Mouse (Mus musculus) gonadal fat pad, adult 2 months (tissue): ENCODE measurements at regions not wholly inside any gene's neighbourhood (a gene's known extent, or its start where the extent isn't known, plus 50 kb on each side); places are given as distances from the start of the nearest gene placed in this dataset.
A peak's percentile ranks its signal among the peaks of the same experiment; 100 is the strongest.

Experiments used
- DNase-seq: peaks from one replicate; pipeline ENCODE4 v3.0.0-alpha.2; 2012; ENCODE audit warnings: low read depth

DNA sequence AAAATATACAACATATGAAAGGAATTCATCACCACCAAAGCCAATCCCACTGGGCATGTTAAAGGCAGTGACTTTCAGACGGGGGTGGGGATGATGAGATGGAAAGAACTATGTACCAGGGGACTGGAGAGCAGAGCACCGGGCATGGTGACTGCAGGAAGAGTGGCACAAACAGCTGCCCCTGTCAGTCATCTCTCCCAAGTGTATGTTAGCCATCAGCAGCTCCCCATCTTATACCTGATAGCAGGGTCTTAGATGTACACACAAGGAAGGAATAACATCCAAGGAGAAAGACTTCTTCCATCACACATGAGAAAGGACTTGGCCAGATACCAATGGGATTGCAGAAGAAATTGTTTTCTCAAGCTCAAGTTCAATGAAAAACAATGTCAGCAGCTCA lies 257.2 kb downstream of the Nuak1 start:
- DNase-seq, result no peak

DNA sequence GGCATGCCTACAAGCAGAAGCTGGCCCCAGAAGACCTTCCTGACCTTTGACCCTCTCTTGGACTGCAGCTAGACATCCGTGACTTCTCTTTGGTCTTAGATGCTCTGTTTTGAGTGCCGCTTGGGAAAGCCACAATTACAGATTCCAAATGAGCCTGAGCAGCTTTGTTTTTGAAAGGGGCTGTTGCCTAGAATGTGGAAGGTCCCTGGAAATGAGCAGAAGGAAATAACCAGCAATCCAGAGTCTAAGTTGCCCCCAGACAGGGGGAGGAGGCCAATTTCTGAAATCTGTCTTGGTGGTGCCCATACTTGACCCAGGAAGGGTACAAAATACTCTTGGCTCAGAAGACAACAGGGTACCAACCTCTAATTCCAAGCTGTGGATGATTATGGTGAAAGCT lies 253.9 kb downstream of the Nuak1 start:
- DNase-seq, result no peak

- no peak for DNase-seq
These were observed 241.4 kb downstream of the Nuak1 start for GRCm38 (mm10) chr10:84199035-84199434.

DNA sequence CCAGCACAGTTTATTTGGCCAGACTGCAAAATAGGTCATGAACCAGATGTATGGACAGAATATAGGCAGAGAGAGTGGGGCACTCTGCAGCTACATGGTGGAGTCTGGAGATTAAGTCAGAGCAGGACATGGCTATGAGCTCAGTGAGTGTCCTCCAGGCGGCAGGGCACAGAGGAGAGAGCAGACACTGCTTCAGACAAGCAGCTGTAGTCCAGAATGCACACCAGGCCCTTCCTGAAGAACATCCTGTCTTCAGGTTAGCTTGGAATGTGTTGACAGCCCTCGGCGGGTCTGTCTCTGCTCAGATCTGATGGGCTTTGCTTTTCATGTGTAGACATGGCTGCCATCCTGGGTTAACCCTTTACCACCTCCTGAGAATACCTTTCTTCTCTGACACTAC lies 238.6 kb downstream of the Nuak1 start:
- DNase-seq, result no peak

- no peak for DNase-seq
These were observed 228.2 kb downstream of the Nuak1 start for GRCm38 (mm10) chr10:84212096-84212785.

DNA sequence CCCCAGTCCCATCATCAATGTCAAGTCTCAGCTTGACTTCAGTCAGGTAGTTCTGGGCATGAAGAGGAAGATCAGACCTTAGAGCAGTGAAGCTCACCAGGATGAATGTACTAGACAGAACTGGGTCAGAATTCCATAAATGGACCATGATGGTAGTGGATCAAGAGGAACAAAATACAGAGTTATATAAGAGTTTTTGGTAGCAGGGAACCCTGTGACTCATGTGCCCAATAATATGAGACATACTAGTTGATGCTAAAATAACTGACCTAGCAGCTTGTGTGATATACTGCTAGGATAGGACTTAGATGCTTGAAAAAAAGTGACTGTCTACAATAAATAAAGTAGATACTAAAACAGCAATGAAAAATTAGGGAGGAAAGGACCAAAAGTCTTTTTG lies 225.6 kb downstream of the Nuak1 start:
- DNase-seq, result no peak

DNA sequence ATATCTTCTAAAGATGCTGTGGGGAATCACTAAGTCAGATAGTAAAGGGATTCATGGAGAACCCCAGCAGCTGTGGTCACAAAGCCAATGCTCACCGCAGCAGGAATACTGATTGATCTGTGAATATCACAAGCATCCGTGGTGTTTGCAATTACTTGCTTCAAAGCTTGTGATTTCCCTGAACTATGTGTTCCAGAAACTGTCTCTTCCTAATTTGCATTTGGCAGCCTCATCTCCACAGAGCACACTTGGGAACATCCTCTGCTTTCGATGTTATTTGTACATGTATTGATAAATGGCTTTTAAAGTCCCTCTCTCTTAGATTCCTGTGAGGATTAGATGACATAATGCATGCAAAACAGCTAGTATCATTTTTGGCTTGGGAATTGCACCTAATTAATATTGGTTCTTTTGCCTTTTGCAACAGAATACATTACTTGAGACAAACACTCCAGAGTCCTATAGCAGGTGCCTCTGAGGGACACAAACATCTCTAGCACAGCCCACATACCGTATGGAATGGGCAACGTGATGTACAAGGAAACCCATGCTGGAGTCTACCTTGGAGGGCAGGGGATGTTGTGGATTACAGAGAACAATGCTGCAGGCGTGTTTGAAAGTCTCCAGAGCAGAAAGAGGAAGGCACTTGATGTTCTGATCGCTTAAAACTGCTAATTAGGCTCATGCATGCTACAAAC lies 211.0 kb downstream of the Nuak1 start:
- no peak for DNase-seq

DNA sequence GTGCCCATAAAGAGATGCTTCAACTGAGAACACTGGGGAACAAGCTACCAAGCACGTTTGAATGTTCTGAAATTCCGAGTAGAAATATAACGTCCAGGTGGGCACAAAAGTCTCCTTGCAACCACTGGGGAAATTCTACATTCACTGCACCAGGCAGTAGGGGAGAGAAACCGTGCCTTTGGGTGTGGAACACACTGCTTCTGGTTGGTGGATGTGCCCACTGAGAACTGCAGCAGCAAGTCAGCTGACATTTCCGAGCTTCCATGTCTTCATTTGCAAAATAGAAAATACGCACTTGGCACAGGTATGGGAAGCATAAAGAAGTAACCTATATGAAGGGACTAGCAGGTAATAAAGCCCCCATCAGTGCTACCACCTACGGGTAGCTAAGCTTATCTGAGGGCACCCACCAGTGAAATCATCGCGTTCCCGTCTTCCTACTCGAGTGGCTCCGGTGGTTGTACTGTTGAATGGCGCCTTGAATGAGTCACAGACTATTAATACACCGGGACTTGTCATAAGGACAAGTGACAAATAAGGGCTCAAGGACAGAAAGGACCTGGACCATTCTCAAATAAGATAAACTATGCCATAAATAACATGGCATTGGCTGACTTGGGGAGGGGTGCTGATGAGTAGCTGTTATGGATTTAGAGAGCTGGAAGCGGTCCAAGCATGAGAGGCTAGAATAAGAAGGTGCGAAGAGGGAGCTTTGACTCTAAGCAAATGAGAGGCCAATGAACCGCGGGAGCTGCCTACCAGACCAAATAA lies 210.2 kb downstream of the Nuak1 start:
- DNase-seq, result no peak

DNA sequence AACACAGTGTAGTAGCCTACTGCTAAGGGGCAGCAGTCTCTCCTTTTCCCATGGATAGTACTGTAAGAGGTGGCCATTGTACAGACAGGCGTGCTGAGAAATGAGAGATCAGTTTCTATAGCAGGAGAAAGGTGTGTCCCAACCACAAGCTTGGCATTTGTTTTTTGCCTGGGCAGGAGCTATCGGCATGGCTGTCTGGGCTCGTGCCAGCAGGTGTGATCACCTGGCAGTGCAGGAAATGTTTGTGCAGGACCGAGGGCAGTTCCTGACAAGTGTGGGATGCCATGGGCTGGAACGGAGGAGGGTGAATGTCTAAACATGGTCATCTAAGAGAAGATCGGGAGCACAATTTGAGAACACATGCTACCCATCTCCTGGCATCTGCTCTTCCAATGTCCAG lies 205.4 kb downstream of the Nuak1 start:
- no peak for DNase-seq

GRCm38 (mm10) chr10:84236236-84236635 lies 204.2 kb downstream of the Nuak1 start:
- no peak for DNase-seq

DNA sequence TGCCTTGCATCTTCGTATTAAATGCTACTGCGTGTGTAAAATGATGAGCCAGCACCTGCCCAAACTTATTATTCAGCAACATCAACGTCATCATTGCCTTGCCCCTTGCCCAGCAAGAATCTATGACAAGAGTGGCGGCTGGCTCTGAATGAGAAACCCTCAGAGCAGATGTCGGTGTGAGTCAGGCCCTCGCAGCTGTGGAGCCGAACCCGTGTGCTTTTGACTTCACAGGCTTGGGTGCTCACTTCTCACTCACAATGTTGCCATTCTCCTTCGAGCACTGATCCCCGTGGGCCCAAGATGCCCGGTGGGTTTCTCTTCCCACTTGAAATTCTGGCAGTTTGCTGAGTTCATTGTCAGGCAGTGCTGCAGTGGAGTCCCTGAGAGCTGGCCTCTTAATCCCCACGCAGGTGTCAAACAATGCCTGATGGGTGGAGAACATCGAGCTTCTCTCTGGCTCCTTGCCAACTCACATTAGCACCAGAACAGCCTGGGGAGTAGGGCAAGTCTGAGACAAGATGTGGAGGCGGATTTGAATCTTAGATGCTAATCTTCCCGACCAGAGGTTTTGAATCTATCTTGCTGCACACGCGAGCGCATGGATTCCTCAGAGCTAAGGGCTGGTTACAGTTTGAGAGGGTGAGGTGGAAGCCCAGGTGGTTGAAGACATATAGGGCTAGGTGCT lies 202.0 kb downstream of the Nuak1 start:
- DNase-seq, result no peak

- no peak for DNase-seq
These were observed 197.1 kb downstream of the Nuak1 start for GRCm38 (mm10) chr10:84243283-84243682.

DNA sequence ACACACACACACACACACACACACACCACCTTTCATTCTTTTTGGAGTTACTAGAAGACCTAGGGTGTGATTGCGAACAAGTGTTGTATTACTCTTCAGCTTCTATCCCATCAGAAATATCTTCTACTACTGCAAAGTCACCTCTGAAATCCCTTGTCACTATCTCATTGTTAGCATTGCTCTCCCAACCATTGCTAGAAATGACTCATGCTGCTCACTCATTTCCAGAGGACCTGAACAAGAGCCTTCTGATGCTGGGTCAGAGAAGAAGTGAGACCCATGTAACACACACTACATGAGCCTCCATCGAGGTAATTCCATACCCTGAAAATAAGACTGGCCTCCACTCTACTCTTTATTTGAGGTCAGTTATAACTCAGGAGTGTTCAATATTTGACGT lies 191.1 kb downstream of the Nuak1 start:
- no peak for DNase-seq

GRCm38 (mm10) chr10:84260931-84261650 lies 179.3 kb downstream of the Nuak1 start:
- peak; percentile 76 for DNase-seq

- no peak for DNase-seq
These were observed 177.5 kb downstream of the Nuak1 start for GRCm38 (mm10) chr10:84262943-84263342.

GRCm38 (mm10) chr10:84285832-84286506 lies 154.4 kb downstream of the Nuak1 start:
- DNase-seq, result no peak

DNA sequence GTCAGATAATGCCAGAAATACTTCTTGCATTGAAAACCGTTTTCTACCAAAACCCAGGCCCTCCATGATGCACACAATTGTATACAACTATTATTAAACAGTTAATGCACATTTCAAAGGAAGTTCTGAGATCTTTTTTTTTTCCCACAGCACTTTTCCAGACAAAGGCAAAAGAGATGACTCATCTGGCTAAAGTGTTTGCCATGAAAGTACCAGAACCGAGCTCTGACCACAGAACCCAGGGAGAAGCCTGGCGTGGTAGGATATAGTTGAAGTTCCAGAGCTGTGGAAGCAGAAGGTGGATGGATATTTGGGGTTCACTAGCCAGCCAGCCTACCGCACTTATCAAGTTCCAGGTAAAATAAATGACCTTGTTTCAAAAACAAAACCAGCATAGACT lies 146.0 kb downstream of the Nuak1 start:
- DNase-seq, result no peak

DNA sequence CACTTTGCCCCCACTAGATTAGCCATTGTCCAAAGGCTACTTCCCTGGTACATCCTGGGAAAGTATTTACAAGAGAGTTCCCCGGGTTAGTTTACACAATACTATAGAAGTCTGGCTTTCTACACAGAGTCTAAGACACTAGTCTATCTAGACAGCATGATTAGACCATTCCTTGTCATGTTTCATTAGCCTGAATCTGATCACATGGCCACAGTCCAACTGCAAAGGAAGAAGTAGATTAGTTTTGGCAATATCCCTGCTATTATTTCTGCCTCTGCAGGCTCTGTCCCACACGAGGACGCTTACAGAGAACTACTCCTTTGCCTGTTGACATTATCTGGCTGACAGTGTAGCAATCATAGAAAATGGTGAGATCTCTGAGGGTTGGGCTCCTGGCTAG lies 144.2 kb downstream of the Nuak1 start:
- DNase-seq, result no peak

GRCm38 (mm10) chr10:84301561-84301960 lies 138.8 kb downstream of the Nuak1 start:
- DNase-seq, result no peak

DNA sequence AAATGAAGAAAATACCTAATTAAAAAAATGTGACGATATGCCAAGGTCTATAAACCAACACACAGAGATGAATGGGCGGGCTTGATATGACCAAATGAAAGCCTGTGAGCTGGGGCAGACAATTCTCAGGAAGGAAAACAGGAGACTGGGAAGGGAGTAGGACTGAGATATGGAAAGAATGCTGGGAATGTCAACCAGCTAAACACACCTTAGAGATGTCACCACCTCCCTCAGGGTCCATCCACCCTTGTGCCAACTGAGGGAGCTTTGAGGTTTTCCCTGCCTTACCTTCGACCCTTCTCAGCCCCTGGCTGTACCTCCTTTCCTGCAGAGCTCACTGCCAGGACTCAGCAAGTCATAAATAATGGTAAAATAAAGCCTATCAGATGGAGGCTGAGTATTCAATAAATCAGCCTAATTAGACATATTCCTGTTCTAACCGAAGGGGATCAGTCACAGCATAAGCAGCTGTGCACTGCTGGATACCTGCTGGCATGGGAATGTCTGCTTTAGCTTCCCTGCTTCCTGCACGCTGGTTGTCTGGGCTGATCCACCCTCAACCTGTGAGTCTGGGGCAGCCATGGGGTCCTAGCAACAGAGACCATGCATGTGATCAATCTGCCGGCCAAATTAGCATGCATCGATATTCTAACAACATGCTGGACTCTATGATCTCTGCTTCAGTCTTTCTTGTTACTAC lies 137.4 kb downstream of the Nuak1 start:
- DNase-seq, result no peak
